8 mouse cellular contexts compared by ENCODE assay signal in genomic region chrX:155622961-155623599, GRCm38 (mm10). TPM values are rescaled to one million over a fixed set of nuclear protein-coding genes. Genes with fewer than 3 reads are reported as not detected.
DNase-seq lines count a peak whose midpoint lies in the region; ATAC-seq and TF ChIP-seq lines count a peak whose summit lies in the region.

No protein-coding gene starts in this region.

- H3K4me3 ChIP-seq in spleen, adult 2 months (ENCODE audit: extremely low read depth, insufficient read depth, insufficient read length): peak overlapping the region; percentile 14; the same call in 1 of the 2 replicates
- H3K4me3 ChIP-seq in hindbrain, embryonic 11.5 days (ENCODE audit: low read depth, low read length): peak overlapping the region; percentile 49
- H3K4me3 ChIP-seq in limb, embryonic 11.5 days (ENCODE audit: low read depth, low read length): peak overlapping the region; percentile 36
- peak overlapping the region; percentile 45 for H3K4me3 ChIP-seq in neural tube, embryonic 12.5 days

- no peaks in the 10 kb centered on the region for H3K9me3 ChIP-seq in hindbrain, embryonic 11.5 days (ENCODE audit: control insufficient read depth, low read length)
- no peaks in the 10 kb centered on the region for H3K9me3 ChIP-seq in limb, embryonic 11.5 days (ENCODE audit: control insufficient read depth, low read length)
- no peaks in the 10 kb centered on the region for H3K9me3 ChIP-seq in neural tube, embryonic 12.5 days

- no peaks in the 10 kb centered on the region for H3K36me3 ChIP-seq in spleen, adult 2 months (ENCODE audit: control insufficient read depth, insufficient read depth, low read length)
- no peaks in the 10 kb centered on the region for H3K36me3 ChIP-seq in hindbrain, embryonic 11.5 days (ENCODE audit: control insufficient read depth, insufficient read depth, low read length)
- H3K36me3 ChIP-seq in limb, embryonic 11.5 days (ENCODE audit: control insufficient read depth, insufficient read depth, low read length): no peaks in the 10 kb centered on the region
- no peaks in the 10 kb centered on the region for H3K36me3 ChIP-seq in neural tube, embryonic 12.5 days

- no peaks in the 10 kb centered on the region for H3K4me1 ChIP-seq in spleen, adult 2 months (ENCODE audit: control insufficient read depth, insufficient read depth, insufficient read length)
- no peaks in the 10 kb centered on the region for H3K4me1 ChIP-seq in hindbrain, embryonic 11.5 days (replicated peaks; ENCODE audit: control insufficient read depth, insufficient read depth, low read length)
- no peaks in the 10 kb centered on the region for H3K4me1 ChIP-seq in limb, embryonic 11.5 days (ENCODE audit: control insufficient read depth, insufficient read depth, low read length)
- no peaks in the 10 kb centered on the region for H3K4me1 ChIP-seq in neural tube, embryonic 12.5 days

- no peak for DNase-seq in spleen, adult 2 months (ENCODE audit: low read depth in 1 of 2, low spot score in 2 of 2)
- DNase-seq in spleen, postnatal 10 days (ENCODE audit: low spot score in 2 of 2): no peak
- DNase-seq in cerebellum, postnatal 10 days: peak; percentile 62
- peak; percentile 43 for DNase-seq in hindbrain, embryonic 11.5 days (ENCODE audit: low spot score)
- peak; percentile 34 for DNase-seq in limb, embryonic 11.5 days (ENCODE audit: low spot score)
- DNase-seq in spleen, postnatal 36 days (ENCODE audit: low spot score in 2 of 2): no peak
- no peak for DNase-seq in urinary bladder, postnatal 36 days (ENCODE audit: low spot score in 2 of 2)

- peak; percentile 80 for ATAC-seq in hindbrain, embryonic 11.5 days (ENCODE audit: low FRiP score)
- ATAC-seq in limb, embryonic 11.5 days (ENCODE audit: insufficient number of reproducible peaks, low FRiP score, low TSS enrichment, low read depth): peak; percentile 18; the same call in 1 of the 2 replicates
- ATAC-seq in neural tube, embryonic 12.5 days (ENCODE audit: low FRiP score, low read depth): peak; percentile 67

- H3K4me2 ChIP-seq in hindbrain, embryonic 11.5 days (replicated peaks; ENCODE audit: low read depth, low read length): peak overlapping the region; percentile 85
- H3K4me2 ChIP-seq in limb, embryonic 11.5 days (ENCODE audit: low read depth, severe bottlenecking): peak overlapping the region; percentile 80
- peak overlapping the region; percentile 89 for H3K4me2 ChIP-seq in neural tube, embryonic 12.5 days (replicated peaks)

- WGBS in spleen, adult 2 months: 46% methylated on average over 59 of the region's 69 CpGs
- WGBS in hindbrain, embryonic 11.5 days: 17% methylated on average over 32 of the region's 69 CpGs
- WGBS in limb, embryonic 11.5 days: 12% methylated on average over 28 of the region's 69 CpGs
- 13% methylated on average over 33 of the region's 69 CpGs for WGBS in neural tube, embryonic 12.5 days

- no peak overlapping the region for H3K9ac ChIP-seq in hindbrain, embryonic 11.5 days (ENCODE audit: low read depth, low read length)
- H3K9ac ChIP-seq in limb, embryonic 11.5 days (ENCODE audit: low read length): no peak overlapping the region
- peak overlapping the region; percentile 33; the same call in 1 of the 2 replicates for H3K9ac ChIP-seq in neural tube, embryonic 12.5 days

- H3K27me3 ChIP-seq in spleen, adult 2 months (ENCODE audit: control insufficient read depth, insufficient read depth, low read length): peaks cover 3% of the 10 kb centered on the region; the same call in 1 of the 2 replicates
- H3K27me3 ChIP-seq in hindbrain, embryonic 11.5 days (ENCODE audit: control insufficient read depth, insufficient read depth, low read length): peaks cover 20% of the 10 kb centered on the region
- H3K27me3 ChIP-seq in limb, embryonic 11.5 days (ENCODE audit: control insufficient read depth, insufficient read depth, low read length): peaks cover 38% of the 10 kb centered on the region
- peaks cover 29% of the 10 kb centered on the region for H3K27me3 ChIP-seq in neural tube, embryonic 12.5 days (replicated peaks)

- TF ChIP-seq POLR2A in spleen, adult 2 months (IDR thresholded peaks at IDR 0.05; ENCODE audit: low read depth, low read length): no peak

- TF ChIP-seq CTCF in spleen, adult 2 months (IDR thresholded peaks at IDR 0.05; ENCODE audit: extremely low read depth, insufficient read depth, insufficient read length, insufficient replicate concordance): no peak

- H3K27ac ChIP-seq in spleen, adult 2 months (ENCODE audit: insufficient read depth, low read length): no peak overlapping the region
- H3K27ac ChIP-seq in hindbrain, embryonic 11.5 days (ENCODE audit: low read depth, low read length): no peak overlapping the region
- H3K27ac ChIP-seq in limb, embryonic 11.5 days (replicated peaks; ENCODE audit: low read depth, low read length): no peak overlapping the region
- no peak overlapping the region for H3K27ac ChIP-seq in neural tube, embryonic 12.5 days

RNA-seq across cellular contexts. Expression of gene Ptchd1, which starts 0.5 kb away (rescaled TPM):
- polyA plus RNA-seq in spleen, adult 2 months (2012; rRNA removed): 0.56 and 0.60 TPM in 2 replicates
- 1.0 and 1.6 TPM in 2 replicates for polyA plus RNA-seq in hindbrain, embryonic 11.5 days (2014; fragmentation: Nextera tagmentation; extraction: Ambion mirVana)
- 0.61 and 0.75 TPM in 2 replicates for polyA plus RNA-seq in limb, embryonic 11.5 days (2014; fragmentation: Nextera tagmentation; extraction: Ambion mirVana)
- polyA plus RNA-seq in neural tube, embryonic 12.5 days (2016; fragmentation: Nextera tagmentation; extraction: Ambion mirVana): 2.6 and 2.7 TPM in 2 replicates

RNA-seq across cellular contexts. Expression of gene Gm15155, which starts 1.5 kb away (rescaled TPM):
- polyA plus RNA-seq in spleen, adult 2 months (2012; rRNA removed): not detected in 2 replicates
- not detected in 2 replicates for polyA plus RNA-seq in hindbrain, embryonic 11.5 days (2014; fragmentation: Nextera tagmentation; extraction: Ambion mirVana)
- not detected in 2 replicates for polyA plus RNA-seq in limb, embryonic 11.5 days (2014; fragmentation: Nextera tagmentation; extraction: Ambion mirVana)
- not detected in 2 replicates for polyA plus RNA-seq in neural tube, embryonic 12.5 days (2016; fragmentation: Nextera tagmentation; extraction: Ambion mirVana)

Comparison
In these comparisons a context has a peak if more than half of its experiments do, and no peak if none do; other contexts are left out.
1. DNase-seq: peak in cerebellum, postnatal 10 days (2 of 2), hindbrain, embryonic 11.5 days (single experiment) and limb, embryonic 11.5 days (single experiment); none in spleen, adult 2 months (0 of 2), spleen, postnatal 10 days (0 of 2), spleen, postnatal 36 days (0 of 2) and urinary bladder, postnatal 36 days (0 of 2).
2. ATAC-seq: peak in every context shown above with its lines; median percentile 80 in hindbrain, embryonic 11.5 days; 67 in neural tube, embryonic 12.5 days; 18 in limb, embryonic 11.5 days.
3. Peak in every context shown above with its lines, with median percentiles within 50 percentile points of each other: H3K4me3 ChIP-seq and H3K4me2 ChIP-seq.